Mouse (Mus musculus): ENCODE results near the gene Meis1.

- no peak for TF ChIP-seq CTCF (IDR thresholded peaks at IDR 0.05; ENCODE audit: low read depth, low read length)
- TF ChIP-seq GATA1 (IDR thresholded peaks at IDR 0.05; ENCODE audit: borderline replicate concordance, low read length), result no peak
Measured at GRCm38 (mm10) chr11:18882315-18882714, 136.5 kb downstream of the Meis1 start.
